Mouse (Mus musculus): Measurements from ENCODE around the gene Ctnna3.
A peak's percentile ranks its signal among the peaks of the same experiment; 100 is the strongest.
"Not testable (repeated sequence)": the region's sequence is repeated elsewhere in the genome, so short reads cannot be mapped to it uniquely, and the experiment has no call there.

The Ctnna3 gene

GRCm38 (mm10) chr10:64135481-64135880 lies 705.6 kb downstream of the Ctnna3 start:
- DNase-seq (ENCODE audit: extremely low spot score, low read depth, low spot score) = no peak

DNA sequence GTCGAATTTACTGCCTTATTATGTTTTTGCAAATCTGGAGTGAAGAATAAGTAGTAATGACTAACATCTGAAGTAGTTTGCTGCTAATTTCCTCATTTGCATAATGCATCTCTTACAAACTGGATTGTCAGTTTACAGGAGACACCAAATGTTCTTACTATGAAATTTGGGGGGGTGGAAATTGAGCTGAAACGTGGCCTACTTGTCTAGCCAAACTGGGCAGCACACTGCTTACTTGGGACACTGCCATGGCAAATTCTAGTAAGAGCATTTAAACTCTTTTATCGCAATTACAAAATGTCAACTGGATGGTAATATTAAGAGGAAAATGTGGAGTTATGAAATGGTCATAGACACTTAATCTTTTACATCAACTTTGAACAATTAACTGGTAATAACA lies 716.6 kb downstream of the Ctnna3 start:
- no peak for DNase-seq (ENCODE audit: extremely low spot score, low read depth, low spot score)

DNA sequence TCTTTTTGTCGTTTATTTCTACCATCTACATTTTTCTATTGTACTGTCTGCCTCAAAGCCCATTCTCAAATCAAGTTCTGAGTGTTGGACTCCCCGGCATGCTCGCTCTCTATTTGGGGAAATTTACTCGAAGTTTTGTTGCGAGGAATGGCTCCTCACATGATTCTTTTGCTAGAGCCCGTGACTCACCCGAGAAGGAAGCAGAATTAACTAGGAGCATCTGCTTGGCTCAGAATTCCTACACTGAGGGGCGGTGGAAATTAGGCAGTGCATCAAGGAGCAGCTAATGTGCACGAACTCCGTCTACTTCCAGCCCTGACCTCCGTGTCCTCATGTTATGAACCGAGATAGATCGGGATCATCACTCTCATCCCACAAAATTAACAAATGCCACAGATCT lies 751.8 kb downstream of the Ctnna3 start:
- DNase-seq (ENCODE audit: extremely low spot score, low read depth, low spot score) = no peak

DNA sequence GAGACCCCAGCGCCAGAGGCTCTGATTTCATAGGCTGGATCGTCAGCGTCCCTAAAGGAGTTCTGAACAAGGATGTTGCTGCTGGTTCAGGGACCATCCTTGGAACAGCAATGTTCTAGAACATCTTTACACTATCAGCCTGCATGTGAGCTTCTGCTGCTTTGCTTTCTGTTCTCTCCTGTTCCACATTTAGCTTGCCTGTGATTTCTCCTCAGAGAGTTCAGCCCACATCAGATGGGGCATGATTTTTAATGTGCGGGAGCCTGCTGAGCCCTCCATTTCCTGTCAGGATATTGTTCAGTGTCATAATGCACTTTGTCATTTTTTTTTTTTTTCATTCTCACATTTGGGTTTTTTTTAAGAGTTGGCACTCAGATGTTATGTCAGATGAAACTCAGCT lies 752.8 kb downstream of the Ctnna3 start:
- DNase-seq (ENCODE audit: extremely low spot score, low read depth, low spot score) = no peak

DNA sequence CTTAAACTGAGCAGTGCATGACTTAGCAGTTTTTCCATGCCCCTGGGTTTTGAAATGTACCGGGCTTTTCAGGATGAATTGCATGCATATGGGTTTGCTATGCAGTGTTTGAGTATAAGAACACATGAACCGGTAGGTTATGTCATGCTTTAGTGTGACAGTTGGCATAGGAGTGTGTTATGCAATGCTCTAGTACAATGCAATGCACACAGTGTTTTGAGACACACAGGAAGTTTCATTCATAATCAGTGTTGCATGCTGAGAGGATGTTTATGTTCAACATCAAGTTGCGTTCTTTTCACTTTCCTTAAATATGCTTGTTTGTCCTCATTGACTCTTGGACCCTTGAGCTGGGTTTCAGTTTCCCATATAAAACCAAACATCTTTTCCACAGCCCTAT lies 758.1 kb downstream of the Ctnna3 start:
- DNase-seq (ENCODE audit: extremely low spot score, low read depth, low spot score) = no peak

DNA sequence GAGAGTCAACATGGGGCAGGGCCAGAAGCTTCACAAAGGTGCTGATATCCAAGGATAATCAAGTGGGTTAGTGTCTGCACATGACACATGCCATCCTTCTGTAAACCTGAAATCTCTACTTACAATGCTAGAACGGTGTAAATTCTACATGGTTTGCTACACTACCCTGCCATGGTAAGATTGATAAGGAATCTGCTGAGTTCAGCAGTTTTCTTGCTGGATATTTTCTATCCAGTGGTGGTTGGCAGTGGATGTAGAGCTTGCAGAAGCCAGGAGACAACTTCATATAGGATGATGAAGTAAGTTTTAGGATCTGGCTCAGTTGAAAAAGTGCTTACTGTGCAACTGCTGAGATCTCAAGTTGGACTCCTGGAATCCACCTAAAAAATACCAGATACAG lies 767.7 kb downstream of the Ctnna3 start:
- DNase-seq (ENCODE audit: extremely low spot score, low read depth, low spot score) = no peak

GRCm38 (mm10) chr10:64215632-64216031 lies 785.7 kb downstream of the Ctnna3 start:
- DNase-seq (ENCODE audit: extremely low spot score, low read depth, low spot score) = no peak

- no peak for DNase-seq (ENCODE audit: extremely low spot score, low read depth, low spot score)
Observed at GRCm38 (mm10) chr10:64223023-64223422, 793.1 kb downstream of the Ctnna3 start.

DNA sequence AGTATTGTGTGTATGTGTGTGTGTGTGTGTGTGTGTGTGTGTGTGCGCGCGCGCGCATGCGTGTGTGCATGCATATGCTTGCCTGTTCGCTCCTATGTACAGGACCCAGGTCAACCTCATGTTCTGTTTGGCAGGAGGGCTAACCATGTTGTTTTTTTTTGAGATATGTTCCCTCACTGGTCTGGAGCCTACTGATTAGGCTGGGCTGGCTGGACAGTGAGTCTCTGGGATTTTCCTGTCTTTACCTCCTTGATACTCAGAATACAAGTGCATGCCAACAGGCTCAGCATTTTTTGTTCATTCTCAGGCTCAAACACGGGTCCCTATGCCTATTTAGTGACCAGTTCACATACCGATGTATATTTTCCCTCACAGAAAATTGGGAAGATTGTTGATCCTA lies 794.1 kb downstream of the Ctnna3 start:
- DNase-seq (ENCODE audit: extremely low spot score, low read depth, low spot score) = no peak

DNA sequence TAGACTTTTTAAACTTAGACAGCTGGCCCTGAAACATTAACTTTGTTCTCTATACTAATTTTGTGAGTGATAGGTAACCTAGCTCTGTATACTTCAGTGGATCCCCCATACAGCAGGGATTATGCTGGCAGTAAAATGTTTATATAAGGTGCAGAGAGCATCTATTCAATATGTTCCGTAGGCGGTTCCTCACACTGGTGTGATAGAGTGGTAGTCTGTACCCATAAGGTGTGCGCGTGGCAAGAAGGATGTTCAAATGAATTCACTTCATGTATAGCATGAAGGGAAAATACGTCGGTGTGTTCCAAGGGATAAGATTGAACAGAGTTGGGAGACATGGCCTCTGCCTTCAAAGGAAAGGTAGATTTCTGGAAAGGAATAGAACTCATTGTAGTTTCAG lies 794.5 kb downstream of the Ctnna3 start:
- no peak for DNase-seq (ENCODE audit: extremely low spot score, low read depth, low spot score)

DNA sequence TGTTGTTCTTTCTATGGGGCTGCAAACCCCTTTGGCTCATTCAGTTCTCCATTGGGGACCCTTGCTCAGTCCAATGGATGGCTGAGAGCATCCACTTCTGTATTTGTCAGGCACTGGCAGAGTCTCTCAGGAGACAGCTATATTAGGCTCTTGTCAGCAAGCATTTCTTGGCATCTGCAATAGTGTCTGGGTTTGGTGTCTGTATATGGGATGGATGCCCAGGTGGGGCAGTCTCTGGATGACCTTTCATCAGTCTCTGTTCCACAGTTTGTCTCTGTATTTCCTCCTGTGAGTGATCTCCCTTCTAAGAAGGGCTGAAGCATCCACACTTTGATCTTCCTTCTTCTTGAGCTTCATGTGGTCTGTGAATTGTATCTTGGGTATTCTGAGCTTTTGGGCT lies 795.9 kb downstream of the Ctnna3 start:
- DNase-seq (ENCODE audit: extremely low spot score, low read depth, low spot score) = not testable (repeated sequence)

DNA sequence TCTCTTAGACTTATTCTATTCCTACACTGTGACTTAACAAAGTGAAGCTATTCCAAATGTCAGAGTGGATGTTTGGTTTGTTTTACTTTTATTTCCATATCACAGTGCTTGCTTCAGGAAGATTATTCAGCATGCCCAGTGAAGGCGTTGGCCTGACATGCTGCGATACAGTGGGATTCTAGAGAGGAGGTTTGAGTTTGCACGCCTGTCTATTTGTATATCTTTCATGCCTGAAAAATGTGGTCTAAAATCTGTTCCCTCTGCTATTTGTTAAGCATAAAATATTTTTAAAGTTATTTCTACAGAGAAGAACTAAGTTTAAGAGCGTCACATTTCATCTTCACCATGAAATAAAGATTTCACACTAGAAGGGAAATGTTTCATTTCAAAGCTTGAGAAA lies 813.5 kb downstream of the Ctnna3 start:
- no peak for DNase-seq (ENCODE audit: extremely low spot score, low read depth, low spot score)

GRCm38 (mm10) chr10:64268156-64268555 lies 838.3 kb downstream of the Ctnna3 start:
- DNase-seq (ENCODE audit: extremely low spot score, low read depth, low spot score) = no peak

DNA sequence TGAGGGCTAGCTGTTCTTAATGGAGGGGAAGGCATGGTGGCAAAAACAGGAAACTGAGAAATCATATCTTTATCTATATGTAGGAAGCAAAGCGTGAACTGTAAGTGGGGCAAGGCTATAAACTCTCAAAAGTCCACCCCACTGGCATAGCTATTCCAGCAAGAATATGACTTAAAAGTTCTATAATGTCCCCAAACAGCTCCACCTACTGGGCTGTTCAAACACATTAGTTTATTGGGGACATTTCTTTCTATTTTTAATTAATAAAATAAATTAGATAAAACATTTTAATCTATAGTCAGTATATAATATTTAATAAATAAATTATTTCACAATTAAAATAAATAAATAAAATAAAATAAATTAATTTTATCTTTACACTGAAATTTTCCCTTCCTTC lies 845.2 kb downstream of the Ctnna3 start:
- no peak for DNase-seq (ENCODE audit: extremely low spot score, low read depth, low spot score)

GRCm38 (mm10) chr10:64278836-64279235 lies 848.9 kb downstream of the Ctnna3 start:
- no peak for DNase-seq (ENCODE audit: extremely low spot score, low read depth, low spot score)

DNA sequence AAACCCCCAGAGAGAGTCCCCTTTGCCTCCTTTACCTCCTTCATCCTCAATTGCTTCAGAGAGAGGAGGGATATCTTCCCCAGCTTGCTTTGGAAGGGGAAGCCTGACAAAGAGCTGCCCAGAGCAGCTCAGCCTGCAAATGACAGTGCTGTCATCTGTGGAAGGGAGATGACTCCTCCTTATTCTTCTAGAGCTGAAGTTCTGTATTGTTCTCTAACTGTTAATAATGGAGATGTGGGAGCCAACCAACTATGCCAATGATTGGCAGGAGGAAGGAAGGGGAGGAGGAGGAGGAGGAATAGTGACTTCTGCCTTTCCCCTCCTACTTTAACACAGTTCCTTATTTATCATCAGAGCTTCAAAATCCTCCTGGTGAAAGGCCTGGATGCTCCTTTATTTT lies 875.9 kb downstream of the Ctnna3 start:
- no peak for DNase-seq (ENCODE audit: extremely low spot score, low read depth, low spot score)

GRCm38 (mm10) chr10:64311622-64312292 lies 881.9 kb downstream of the Ctnna3 start:
- DNase-seq (ENCODE audit: extremely low spot score, low read depth, low spot score) = no peak

GRCm38 (mm10) chr10:64320332-64320731 lies 890.4 kb downstream of the Ctnna3 start:
- DNase-seq (ENCODE audit: extremely low spot score, low read depth, low spot score) = no peak

DNA sequence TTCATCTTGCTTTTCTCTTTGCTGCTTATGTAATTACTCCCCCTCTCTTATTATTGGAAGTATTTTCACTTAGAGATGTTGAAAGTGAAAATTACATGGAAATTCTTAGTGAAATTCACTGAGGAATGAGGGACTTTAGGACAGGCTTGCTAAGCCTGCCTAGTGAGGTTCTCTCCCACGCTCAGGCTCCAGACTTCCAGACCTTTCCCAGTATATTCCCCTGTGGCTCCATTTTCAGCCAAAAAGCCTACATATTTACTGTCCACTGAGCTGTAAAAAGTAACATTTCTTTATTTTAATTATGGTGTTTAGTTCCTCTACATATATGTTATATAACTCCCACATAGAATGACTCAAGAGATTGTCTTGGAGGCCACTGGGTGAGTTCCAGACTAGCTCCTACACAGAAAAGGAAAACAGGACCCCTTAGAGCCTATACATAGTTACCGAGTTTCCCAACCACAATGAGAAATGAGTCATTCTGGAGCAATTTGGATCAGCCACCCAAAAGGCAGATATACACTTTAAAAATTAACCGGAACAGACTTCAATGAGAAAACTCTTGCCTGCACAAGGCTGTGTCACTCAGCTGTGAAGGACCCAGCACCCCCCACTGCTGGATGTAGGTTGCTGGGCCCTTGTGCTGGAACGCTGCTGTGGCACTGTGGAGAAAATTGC lies 912.9 kb downstream of the Ctnna3 start:
- no peak for DNase-seq (ENCODE audit: extremely low spot score, low read depth, low spot score)

GRCm38 (mm10) chr10:64373288-64373687 lies 943.4 kb downstream of the Ctnna3 start:
- DNase-seq (ENCODE audit: extremely low spot score, low read depth, low spot score) = no peak

DNA sequence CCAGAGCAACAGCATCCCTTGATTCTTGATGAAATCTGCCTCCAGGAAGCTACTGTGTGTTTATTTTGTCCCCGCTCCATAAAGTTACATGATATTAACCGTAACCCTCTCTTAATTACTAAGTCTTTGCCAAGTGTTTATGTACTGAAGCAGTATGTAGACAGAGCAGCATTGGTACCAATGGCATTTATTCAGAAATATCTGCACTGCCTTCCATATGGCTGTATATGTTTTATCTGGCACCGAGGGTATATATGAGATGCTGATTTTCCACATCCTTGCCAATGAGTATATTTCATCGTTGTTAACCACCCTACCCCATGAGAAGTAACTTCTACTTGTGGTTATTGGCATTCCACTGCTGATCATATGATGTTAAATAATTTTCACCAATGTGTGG lies 947.9 kb downstream of the Ctnna3 start:
- DNase-seq (ENCODE audit: extremely low spot score, low read depth, low spot score) = no peak

DNA sequence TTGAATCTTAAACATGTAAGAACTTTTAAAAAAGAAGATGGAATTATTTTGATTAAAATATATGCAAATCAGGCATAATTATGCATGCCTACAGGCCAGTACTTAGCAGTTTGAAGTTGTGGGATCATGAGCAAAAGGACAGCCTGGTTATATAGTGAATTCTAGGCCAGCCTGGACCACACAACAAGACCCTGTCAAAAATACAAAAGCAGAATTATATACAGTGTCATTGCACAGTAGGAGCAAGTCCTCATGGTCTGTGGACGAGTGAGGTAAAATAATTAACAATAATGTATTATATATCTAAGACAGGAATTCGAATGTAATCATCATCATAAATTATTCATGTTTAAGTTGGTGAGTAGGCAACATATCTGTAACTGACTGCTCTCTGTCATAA lies 966.7 kb downstream of the Ctnna3 start:
- DNase-seq (ENCODE audit: extremely low spot score, low read depth, low spot score) = no peak

DNA sequence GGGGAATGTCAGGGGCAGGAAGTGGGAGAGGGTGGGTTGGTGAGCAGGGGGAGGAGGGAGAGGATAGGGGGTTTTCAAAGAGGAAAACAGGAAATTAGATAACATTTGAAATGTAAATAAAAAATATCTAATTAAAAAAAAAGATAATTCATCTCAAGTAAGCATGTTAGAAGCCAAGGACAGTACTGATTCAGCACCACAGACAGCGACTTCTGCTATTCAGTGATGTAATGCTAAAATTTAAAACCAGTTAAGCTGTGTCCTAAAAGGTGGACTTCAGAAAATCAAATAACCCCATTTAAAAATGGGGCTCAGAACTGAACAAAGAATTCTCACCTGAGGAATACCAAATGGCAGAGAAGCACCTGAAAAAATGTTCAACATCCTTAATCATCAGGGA lies 988.5 kb downstream of the Ctnna3 start:
- peak; percentile 2 for DNase-seq (ENCODE audit: extremely low spot score, low read depth, low spot score)
